8 mouse cellular contexts compared by ENCODE assay signal in the genomic region with DNA sequence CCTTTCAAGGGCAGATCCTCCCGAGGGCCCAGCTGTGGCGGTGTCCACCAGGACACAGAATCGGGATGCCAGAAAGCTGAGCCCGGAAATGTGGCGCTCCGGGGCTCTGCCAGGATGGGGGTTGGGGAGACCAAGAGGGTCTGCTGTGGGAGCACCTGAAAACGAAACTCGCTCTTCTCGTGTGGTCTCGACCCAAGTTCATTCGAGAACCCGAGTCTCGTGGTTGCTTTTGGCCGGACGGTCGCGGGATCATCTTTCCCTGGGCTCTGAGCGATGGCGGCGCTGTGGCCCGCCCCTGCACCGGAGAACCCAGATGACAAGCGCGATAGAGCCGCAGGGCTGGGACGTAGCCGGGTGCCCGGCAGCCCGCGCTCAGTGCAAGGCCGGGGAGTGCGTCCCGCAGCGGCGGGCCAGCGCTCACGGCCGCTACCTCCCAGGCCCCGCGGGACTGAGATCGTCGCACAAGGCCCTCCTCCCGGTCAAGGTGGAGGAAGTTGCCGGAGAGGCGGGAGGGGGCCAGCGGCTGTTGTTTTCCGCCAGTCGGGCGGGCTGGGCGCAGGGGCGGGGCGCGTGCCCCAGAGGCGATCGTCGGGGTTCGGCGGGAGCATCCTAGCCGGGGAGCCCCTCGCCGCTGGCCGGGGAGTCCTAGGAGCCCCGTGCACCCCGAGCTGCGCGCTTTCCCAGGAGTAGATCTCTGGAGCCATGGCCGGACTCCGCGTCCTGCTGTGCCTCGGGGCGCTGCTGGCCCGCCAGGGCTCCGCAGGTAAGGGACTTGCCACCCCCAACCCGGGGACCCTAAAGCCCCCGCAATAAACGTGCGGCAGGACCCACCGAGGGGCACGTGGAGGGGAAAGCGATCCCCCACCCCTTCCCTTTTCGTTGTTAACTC. TPM values are rescaled to one million over a fixed set of nuclear protein-coding genes. Genes with fewer than 3 reads are reported as not detected.
A peak's percentile ranks its signal among the peaks of the same experiment; 100 is the strongest.
DNase-seq lines count a peak whose midpoint lies in the region; ATAC-seq and TF ChIP-seq lines count a peak whose summit lies in the region.

Gene Vsig10, plus strand, starts transcription at position 343 of the 889 bp plus-strand sequence.

- no peaks in the 10 kb centered on the region for H3K9me3 ChIP-seq in CH12.LX (replicated peaks; ENCODE audit: low read length)
- H3K9me3 ChIP-seq in forebrain, embryonic 11.5 days (ENCODE audit: control insufficient read depth, low read length): no peaks in the 10 kb centered on the region
- H3K9me3 ChIP-seq in neural tube, embryonic 14.5 days (ENCODE audit: control insufficient read depth, low read length): no peaks in the 10 kb centered on the region

- ATAC-seq in forebrain, embryonic 11.5 days (replicated peaks; ENCODE audit: low FRiP score): peak; percentile 88
- peak; percentile 79 for ATAC-seq in neural tube, embryonic 14.5 days (ENCODE audit: low read depth)

- WGBS in forebrain, embryonic 11.5 days: under 1% methylated on average over 76 of the region's 81 CpGs
- whole genome bisulfite sequencing in lung, adult 2 months: under 1% methylated on average over 78 of the region's 81 CpGs
- WGBS in neural tube, embryonic 14.5 days: under 1% methylated on average over 67 of the region's 81 CpGs

- H3K79me2 ChIP-seq in CH12.LX (replicated peaks; ENCODE audit: control insufficient read depth, extremely low read depth, insufficient read depth, poor library complexity, severe bottlenecking): no peaks in the 10 kb centered on the region

- TF ChIP-seq CTCF in CH12.LX (conservative IDR thresholded peaks at IDR 0.05 in 1 of 2, IDR thresholded peaks at IDR 0.05 in 1 of 2; ENCODE audit: low read depth in 2 of 2, low read length in 2 of 2): no peak; a peak in 1 of 4 replicates
- no peak for TF ChIP-seq CTCF in lung, adult 2 months (IDR thresholded peaks at IDR 0.05; ENCODE audit: insufficient read depth, low read length)

- peak within 1 kb of the TSS; percentile 74 to 86 (median 76) for H3K4me3 ChIP-seq in CH12.LX (replicated peaks in 1 of 3; ENCODE audit: low read depth in 2 of 3, low read length in 2 of 3, poor library complexity in 1 of 3)
- peak within 1 kb of the TSS; percentile 66 for H3K4me3 ChIP-seq in forebrain, embryonic 11.5 days (ENCODE audit: low read depth, low read length)
- peak within 1 kb of the TSS; percentile 90 for H3K4me3 ChIP-seq in lung, adult 2 months (replicated peaks; ENCODE audit: extremely low read depth, low read depth, low read length)
- H3K4me3 ChIP-seq in neural tube, embryonic 14.5 days (ENCODE audit: low read depth, low read length): peak within 1 kb of the TSS; percentile 66

- in situ Hi-C loops in CH12.LX (cut with MboI; ENCODE audit: low pct_ligation_motif_present, low pct_unique_long_range_greater_than_20kb, low sequenced_read_pairs): no loop called here

- DNase-seq in CH12.LX (ENCODE audit: extremely low read depth): peak; percentile 34
- DNase-seq in c-Kit-positive CD71-negative TER-119-negative erythroid progenitor cells, embryonic 14.5 days (ENCODE audit: low read depth): peak; percentile 31
- peak; percentile 82 for DNase-seq in forebrain, embryonic 11.5 days (ENCODE audit: low spot score)
- peak; percentile 78 to 80 for DNase-seq in heart, postnatal 10 days
- peak; percentile 74 to 86 for DNase-seq in kidney, postnatal 36 days
- DNase-seq in lung, adult 2 months: peak; percentile 77
- DNase-seq in testis, postnatal 10 days (ENCODE audit: low spot score): peak; percentile 79

- no peak for TF ChIP-seq EP300 in CH12.LX (IDR thresholded peaks at IDR 0.05; ENCODE audit: low read length)

- H3K27ac ChIP-seq in CH12.LX (ENCODE audit: insufficient read depth, low read depth): peak within 1 kb of the TSS; percentile 9; the same call in 1 of the 2 replicates
- no peak within 1 kb of the TSS for H3K27ac ChIP-seq in forebrain, embryonic 11.5 days (ENCODE audit: low read depth, low read length)
- no peak within 1 kb of the TSS for H3K27ac ChIP-seq in neural tube, embryonic 14.5 days (ENCODE audit: low read depth, low read length)

- dilution Hi-C loops in CH12.LX (cut with MboI; ENCODE audit: extremely low pct_ligation_motif_present, extremely low pct_unique_long_range_greater_than_20kb, low sequenced_read_pairs): no loop called here

- intact Hi-C loops in heart, postnatal 10 days (cut with DNase I): loop anchor here (1.0 kb wide), 1 partner anchor 39 kb away; no protein-coding TSS in a partner anchor

- TF ChIP-seq RAD21 in CH12.LX (IDR thresholded peaks at IDR 0.05; ENCODE audit: low read depth, low read length): no peak

- peaks cover 19% of the 10 kb centered on the region for H3K27me3 ChIP-seq in CH12.LX (replicated peaks)
- H3K27me3 ChIP-seq in forebrain, embryonic 11.5 days (ENCODE audit: control insufficient read depth, insufficient read depth, low read length): peaks cover 3% of the 10 kb centered on the region; the same call in 1 of the 2 replicates
- H3K27me3 ChIP-seq in neural tube, embryonic 14.5 days (ENCODE audit: control insufficient read depth, insufficient read depth, low read length): 0 out of 2 replicates have a peak, but pooled peaks cover 4% of the 10 kb centered on the region

- peak; percentile 75 for TF ChIP-seq POLR2A in CH12.LX (IDR thresholded peaks at IDR 0.05; ENCODE audit: low read depth, low read length)
- TF ChIP-seq POLR2A in lung, adult 2 months (IDR thresholded peaks at IDR 0.05; ENCODE audit: borderline replicate concordance, extremely low read depth, low read depth, low read length): peak; percentile 74

- H3K9ac ChIP-seq in CH12.LX (ENCODE audit: insufficient read depth, low read depth): peak within 1 kb of the TSS; percentile 81
- peak within 1 kb of the TSS; percentile 77 for H3K9ac ChIP-seq in forebrain, embryonic 11.5 days (ENCODE audit: low read length)
- peak within 1 kb of the TSS; percentile 72 for H3K9ac ChIP-seq in neural tube, embryonic 14.5 days (replicated peaks; ENCODE audit: low read depth, low read length)

- H3K4me1 ChIP-seq in CH12.LX (ENCODE audit: control insufficient read depth in 1 of 2, insufficient read depth in 2 of 2): peaks cover 15 to 31% of the 10 kb centered on the region in 2 experiments
- peaks cover 7% of the 10 kb centered on the region; the same call in 1 of the 2 replicates for H3K4me1 ChIP-seq in forebrain, embryonic 11.5 days (replicated peaks; ENCODE audit: control insufficient read depth, insufficient read depth, low read length)
- H3K4me1 ChIP-seq in lung, adult 2 months (ENCODE audit: control insufficient read depth, insufficient read depth, low read length): peaks cover 4% of the 10 kb centered on the region; the same call in 1 of the 2 replicates
- H3K4me1 ChIP-seq in neural tube, embryonic 14.5 days (ENCODE audit: control insufficient read depth, insufficient read depth, low read length): peaks cover 3% of the 10 kb centered on the region; the same call in 1 of the 2 replicates

- peak within 1 kb of the TSS; percentile 79 for H3K4me2 ChIP-seq in CH12.LX (ENCODE audit: insufficient read depth, low read depth, poor library complexity, severe bottlenecking)
- peak within 1 kb of the TSS; percentile 99 for H3K4me2 ChIP-seq in forebrain, embryonic 11.5 days (ENCODE audit: low read depth, low read length, severe bottlenecking)
- H3K4me2 ChIP-seq in neural tube, embryonic 14.5 days (ENCODE audit: low read depth, low read length): peak within 1 kb of the TSS; percentile 99

- H3K36me3 ChIP-seq in CH12.LX (replicated peaks in 1 of 2; ENCODE audit: control insufficient read depth in 1 of 2, insufficient read depth in 1 of 2, low read length in 1 of 2): peaks cover 0 to 3% of the 10 kb centered on the region in 2 experiments
- H3K36me3 ChIP-seq in forebrain, embryonic 11.5 days (ENCODE audit: control insufficient read depth, insufficient read depth, low read length): no peaks in the 10 kb centered on the region
- H3K36me3 ChIP-seq in neural tube, embryonic 14.5 days (ENCODE audit: control insufficient read depth, insufficient read depth, low read length): no peaks in the 10 kb centered on the region

TF ChIP-seq in CH12.LX, 34 proteins besides CTCF, POLR2A, EP300 and RAD21 (continues in another document):
- TF ChIP-seq ELF1 (IDR thresholded peaks at IDR 0.05; ENCODE audit: low read depth, low read length): peak; percentile 47; the same call in 1 of the 2 replicates
- TF ChIP-seq HCFC1 (IDR thresholded peaks at IDR 0.05; ENCODE audit: low read depth, low read length): no peak; the same call in 1 of the 2 replicates
- TF ChIP-seq POLR2AphosphoS2 (IDR thresholded peaks at IDR 0.05; ENCODE audit: low read depth, low read length): no peak
- TF ChIP-seq PAX5 (IDR thresholded peaks at IDR 0.05; ENCODE audit: low read length): no peak
- peak; percentile 38; the same call in 1 of the 2 replicates for TF ChIP-seq CHD1 (IDR thresholded peaks at IDR 0.05; ENCODE audit: low read depth, low read length)
- no peak for TF ChIP-seq KAT2A (IDR thresholded peaks at IDR 0.05; ENCODE audit: insufficient replicate concordance, low read length)
- TF ChIP-seq USF2 (conservative IDR thresholded peaks at IDR 0.05; ENCODE audit: low read depth, low read length): no peak
- no peak for TF ChIP-seq MAFK (IDR thresholded peaks at IDR 0.05; ENCODE audit: insufficient replicate concordance, low read length)
- no peak for TF ChIP-seq GABPA (IDR thresholded peaks at IDR 0.05; ENCODE audit: insufficient replicate concordance, low read depth, low read length)
- TF ChIP-seq JUN (IDR thresholded peaks at IDR 0.05; ENCODE audit: insufficient read depth, low read depth, low read length): no peak
- peak; percentile 71 for TF ChIP-seq NELFE (IDR thresholded peaks at IDR 0.05; ENCODE audit: low read depth, low read length)
- peak; percentile 79; the same call in 1 of the 2 replicates for TF ChIP-seq MAZ (IDR thresholded peaks at IDR 0.05; ENCODE audit: low read depth, low read length)
- TF ChIP-seq ZMIZ1 (IDR thresholded peaks at IDR 0.05; ENCODE audit: low read depth, low read length): peak; percentile 66
- peak; percentile 66; the same call in 1 of the 2 replicates for TF ChIP-seq TCF12 (IDR thresholded peaks at IDR 0.05; ENCODE audit: low read depth, low read length)
- TF ChIP-seq CHD2 (IDR thresholded peaks at IDR 0.05; ENCODE audit: low read length): peak; percentile 50
- no peak for TF ChIP-seq MEF2A (IDR thresholded peaks at IDR 0.05; ENCODE audit: borderline replicate concordance, low read depth, low read length)
- no peak for TF ChIP-seq ZKSCAN1 (IDR thresholded peaks at IDR 0.05; ENCODE audit: borderline replicate concordance, low read depth, low read length)
- no peak for TF ChIP-seq JUND (conservative IDR thresholded peaks at IDR 0.05; ENCODE audit: low read depth, low read length)

RNA-seq across cellular contexts. Expression of gene Vsig10, which starts in this region (rescaled TPM):
- total RNA-seq in CH12.LX (2012; rRNA removed) (3.1 and 4.7 TPM in 2 replicates), CH12.LX (2014; rRNA removed) (2.1 and 2.4 TPM in 2 replicates)
- polyA plus RNA-seq in CH12.LX (2012; ENCODE audit: insufficient read length, low read depth): 3.5 and 3.9 TPM in 2 replicates
- polyA plus RNA-seq in forebrain, embryonic 11.5 days (2014; fragmentation: Nextera tagmentation; extraction: Ambion mirVana): 2.3 and 2.5 TPM in 2 replicates
- 10 to 100 TPM; 12.8 to 17.4 TPM for total RNA-seq in heart, postnatal 10 days (2021)
- 28.9 and 31.5 TPM in 2 replicates for polyA plus RNA-seq in lung, adult 2 months (2012; rRNA removed)
- 1.1 and 1.2 TPM in 2 replicates for polyA plus RNA-seq in neural tube, embryonic 14.5 days (2014; fragmentation: Nextera tagmentation; extraction: Ambion mirVana)

Comparison
In these comparisons a context has a peak if more than half of its experiments do, and no peak if none do; other contexts are left out.
1. DNase-seq: peak in every context shown above with its lines; median percentile 82 in forebrain, embryonic 11.5 days; 80 in kidney, postnatal 36 days; 79 in heart, postnatal 10 days; 79 in testis, postnatal 10 days; 77 in lung, adult 2 months; 34 in CH12.LX; 31 in c-Kit-positive CD71-negative TER-119-negative erythroid progenitor cells, embryonic 14.5 days.